Mouse (Mus musculus): ENCODE measurements around the gene Hs3st2. TPM values are rescaled to one million over a fixed set of nuclear protein-coding genes. Genes with fewer than 3 reads are reported as not detected.

The Hs3st2 gene
- total RNA-seq, 2 experiments from 2014 or later: 43.3 to 47.5 TPM

DNA sequence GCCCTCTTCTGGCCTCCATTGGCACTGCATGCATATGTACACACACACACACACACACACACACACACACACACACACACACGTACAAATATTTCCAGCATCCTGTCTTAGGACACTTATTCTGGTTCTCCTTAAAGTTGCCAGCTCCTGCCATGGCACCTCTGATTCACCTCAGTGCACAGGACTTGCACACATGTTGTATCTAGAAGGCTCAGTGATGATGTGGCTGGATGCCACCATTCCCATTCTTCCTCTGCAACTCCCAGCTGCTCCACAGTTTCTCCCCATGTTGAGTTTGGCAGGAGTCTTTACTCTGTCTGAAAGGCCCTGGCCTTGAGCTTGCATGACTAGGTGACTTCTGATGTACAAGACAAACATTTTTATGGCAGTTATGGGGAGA lies 65.1 kb downstream of the Hs3st2 start:
- no peak for DNase-seq (ENCODE audit: low spot score in 2 of 2)

DNA sequence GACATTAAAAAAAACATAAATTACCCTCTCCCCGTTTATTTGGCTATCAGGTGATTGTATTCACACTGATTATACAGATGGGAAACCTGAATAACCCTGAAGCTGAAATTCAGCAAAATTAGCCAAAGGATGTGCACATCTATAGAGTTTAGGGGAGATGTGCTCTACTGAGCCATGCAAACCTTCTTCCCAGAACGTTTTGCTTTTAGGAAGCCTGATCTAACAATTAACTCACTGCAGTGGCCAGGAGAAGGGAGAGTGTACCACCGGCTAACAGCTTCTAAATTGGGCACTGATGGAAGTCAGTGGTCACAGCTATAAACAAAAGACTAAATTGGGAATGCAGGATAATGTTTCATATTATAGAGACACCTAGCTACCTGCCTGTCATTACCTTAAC lies 66.4 kb downstream of the Hs3st2 start:
- DNase-seq (ENCODE audit: low spot score in 2 of 2): no peak

DNA sequence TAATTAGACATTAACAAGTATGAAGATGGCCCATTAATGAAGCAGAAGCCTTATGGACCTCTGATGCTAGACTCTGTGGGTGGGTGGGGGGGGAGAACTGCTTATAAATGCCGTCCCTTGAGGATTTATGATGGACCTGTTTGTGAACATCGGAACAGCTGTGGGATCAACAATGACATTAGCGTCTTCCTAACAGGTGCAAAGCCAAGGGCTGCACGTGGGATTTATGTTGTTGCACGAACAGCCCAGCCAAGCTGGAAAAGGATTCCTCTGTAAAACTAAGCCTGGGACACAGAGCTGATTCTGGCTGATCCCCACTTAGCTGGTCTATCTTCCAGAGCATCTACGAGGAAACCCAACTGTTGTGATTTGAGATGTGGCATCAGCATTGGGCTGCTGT lies 69.0 kb downstream of the Hs3st2 start:
- DNase-seq (ENCODE audit: low spot score in 2 of 2): no peak

DNA sequence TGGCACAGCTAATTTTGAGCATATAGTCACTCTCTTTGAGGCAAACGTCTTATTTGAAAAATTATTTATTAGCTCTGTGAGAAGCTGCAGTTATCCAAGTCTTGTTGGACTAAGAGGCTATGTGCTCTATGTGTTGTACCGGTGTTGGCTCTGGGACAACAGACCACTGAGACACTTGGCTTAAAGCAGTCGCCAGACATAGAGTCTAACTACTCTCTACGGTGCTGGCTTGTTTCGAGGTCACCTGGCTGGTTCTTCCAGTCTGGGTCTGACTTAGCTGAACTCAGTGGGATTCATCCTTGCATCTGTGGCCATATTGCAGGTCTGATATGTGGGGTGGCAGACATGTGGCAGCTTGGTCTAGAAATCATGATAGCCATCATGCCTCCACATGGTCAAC lies 72.8 kb downstream of the Hs3st2 start:
- DNase-seq (ENCODE audit: low spot score in 2 of 2): no peak

DNA sequence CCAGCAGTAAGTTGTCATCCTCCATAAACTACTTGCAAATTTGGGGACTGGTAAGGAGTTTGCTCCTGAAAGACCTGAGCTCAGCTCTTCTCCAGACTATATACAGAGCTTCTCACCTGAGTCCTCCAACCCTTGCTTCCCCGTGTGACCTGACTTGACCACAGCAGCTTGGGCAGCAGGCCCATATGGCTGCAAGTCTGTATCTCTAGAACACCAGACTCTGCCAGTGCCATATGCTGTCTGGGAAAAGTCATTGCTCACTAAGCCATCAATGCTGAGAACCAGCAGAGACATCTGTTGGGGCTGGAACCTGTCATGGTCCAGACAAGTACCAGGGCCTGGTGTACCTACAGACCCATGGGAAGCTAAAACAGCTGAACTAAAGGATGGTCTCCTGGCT lies 73.5 kb downstream of the Hs3st2 start:
- no peak for DNase-seq (ENCODE audit: low spot score in 2 of 2)

DNA sequence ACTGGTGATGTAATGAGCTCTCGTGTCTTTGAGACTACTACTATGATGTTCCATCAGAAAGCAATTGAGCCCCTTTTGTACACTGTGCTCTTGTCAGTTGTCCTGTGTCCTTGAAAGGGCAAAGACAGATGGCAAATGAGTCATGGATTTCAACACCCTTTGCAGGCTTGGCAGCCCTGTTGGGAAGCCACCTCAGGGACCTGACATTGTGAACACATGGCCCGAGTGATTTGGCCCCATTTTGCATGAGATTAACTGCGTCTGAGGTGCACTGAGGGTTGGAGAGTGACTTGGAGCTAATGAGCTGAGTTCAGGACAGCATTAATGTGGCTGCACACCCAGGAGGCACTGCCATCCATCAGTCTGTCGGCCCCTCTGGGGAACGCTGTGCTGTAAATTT lies 74.7 kb downstream of the Hs3st2 start:
- no peak for DNase-seq (ENCODE audit: low spot score in 2 of 2)

DNA sequence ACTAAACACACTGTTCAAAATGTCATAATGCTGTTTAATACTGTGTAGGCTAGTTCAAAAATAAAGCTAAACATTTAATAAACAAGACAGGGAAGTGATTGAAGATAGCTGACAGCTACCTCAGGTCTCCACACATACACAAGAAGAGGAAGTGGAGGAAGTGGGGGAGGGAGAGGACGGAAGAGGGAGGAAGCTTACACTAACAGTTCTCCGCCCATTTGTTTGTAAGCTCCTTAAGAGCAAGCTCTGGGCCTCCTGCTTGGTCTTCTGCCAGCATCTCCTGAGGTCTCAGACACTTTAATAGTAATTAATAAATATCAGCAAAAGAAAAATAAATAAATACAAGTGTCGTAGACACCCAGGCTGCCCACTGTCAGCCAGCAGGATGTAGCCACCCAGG lies 77.8 kb downstream of the Hs3st2 start:
- no peak for DNase-seq (ENCODE audit: low spot score in 2 of 2)

DNA sequence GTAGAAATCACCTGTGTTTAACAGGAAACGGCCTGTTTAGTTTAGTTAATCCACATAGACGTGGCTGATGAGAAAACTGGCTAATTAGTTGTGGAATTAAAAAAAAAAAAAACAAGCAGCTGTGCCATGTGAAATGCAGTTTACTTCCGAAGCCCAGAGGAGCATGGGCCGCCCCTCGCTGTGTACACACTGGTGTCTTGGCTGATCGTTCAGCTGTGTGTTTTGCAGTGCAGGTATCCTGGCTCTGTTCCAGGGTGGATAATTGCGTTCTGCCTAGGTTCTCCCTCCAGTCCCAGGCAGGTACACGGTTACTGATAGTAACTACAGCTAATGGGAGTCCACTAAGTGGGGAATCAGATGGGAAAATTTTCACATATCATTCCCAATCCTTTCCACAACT lies 86.6 kb downstream of the Hs3st2 start:
- no peak for DNase-seq (ENCODE audit: low spot score in 2 of 2)

DNA sequence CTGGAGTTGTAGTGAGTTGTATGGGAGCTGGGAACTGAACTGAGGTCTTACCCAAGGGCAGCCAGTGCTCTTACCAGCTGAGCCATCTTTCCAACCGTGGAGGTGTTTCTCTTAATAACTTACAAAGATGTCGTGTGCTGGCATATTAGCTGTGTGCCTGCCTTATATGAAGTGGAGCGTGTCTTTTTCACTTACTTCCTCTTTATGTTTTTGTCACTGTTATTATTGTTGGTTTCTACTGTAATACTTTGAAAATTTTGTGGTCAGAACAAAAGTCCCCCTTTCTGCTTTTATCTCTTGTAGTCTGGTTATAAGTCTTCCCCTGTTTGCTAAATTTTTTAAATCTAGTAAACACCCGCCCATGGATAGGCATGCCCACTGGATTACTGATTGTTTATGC lies 88.4 kb downstream of the Hs3st2 start:
- DNase-seq (ENCODE audit: low spot score in 2 of 2): no peak

DNA sequence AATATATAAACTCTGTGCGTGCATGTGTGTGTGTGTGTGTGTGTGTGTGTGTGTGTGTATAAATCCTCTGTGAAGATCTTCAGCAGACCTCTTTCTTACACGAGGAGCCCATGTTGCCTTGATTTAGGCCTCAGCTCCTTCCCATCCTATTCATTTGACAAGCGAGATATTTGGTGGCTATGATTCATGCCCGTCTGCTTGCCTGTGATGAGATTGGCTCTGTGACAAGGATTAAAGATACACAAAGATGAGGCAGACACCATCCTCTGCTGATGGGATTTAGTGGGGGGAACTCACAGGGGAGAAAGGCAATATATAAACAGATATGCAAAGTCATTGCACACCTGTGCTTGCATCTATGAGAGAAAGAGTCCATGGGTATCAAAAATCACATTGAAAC lies 92.9 kb downstream of the Hs3st2 start:
- no peak for DNase-seq (ENCODE audit: low spot score in 2 of 2)

DNA sequence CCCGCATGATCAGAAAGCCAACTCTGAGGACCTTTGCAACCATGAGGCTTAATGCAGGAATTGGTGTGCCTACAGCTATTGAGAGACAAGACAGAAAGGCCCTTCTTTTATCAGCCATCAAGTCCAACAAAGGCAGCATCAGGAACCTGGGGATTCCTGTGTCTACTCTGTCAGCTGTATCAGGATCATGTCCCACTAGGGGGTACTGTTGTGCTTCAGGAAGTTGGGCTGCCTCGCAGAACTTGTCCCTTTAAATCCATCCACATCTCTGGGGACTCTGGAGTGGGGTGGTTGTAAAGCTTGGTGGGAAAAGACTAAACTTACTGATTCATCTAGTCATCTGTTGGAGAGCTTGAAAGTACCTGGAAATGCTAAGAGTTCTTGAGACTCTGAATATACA lies 93.6 kb downstream of the Hs3st2 start:
- peak; percentile 49 to 73 for DNase-seq (ENCODE audit: low spot score in 2 of 2)

DNA sequence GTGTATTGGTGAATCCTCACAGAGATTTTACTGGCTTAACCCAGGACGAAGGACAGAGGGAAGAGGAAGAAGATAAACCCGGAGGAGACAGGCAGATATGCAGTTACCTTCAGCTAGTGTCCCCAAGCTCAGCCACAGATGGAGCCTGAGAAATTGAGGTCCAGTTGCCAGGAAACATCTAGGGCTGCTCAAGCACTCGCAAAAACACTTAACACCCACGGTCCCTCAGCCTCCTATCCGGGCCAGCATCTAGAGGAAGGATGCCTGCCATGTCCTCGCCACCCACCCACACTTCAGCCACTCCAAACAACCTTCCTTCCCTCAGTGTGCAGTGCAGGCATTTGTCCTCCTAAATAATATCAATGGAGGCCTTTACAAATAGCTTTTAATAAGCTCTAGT lies 95.6 kb downstream of the Hs3st2 start:
- DNase-seq (ENCODE audit: low spot score in 2 of 2): peak; percentile 62 to 78

DNA sequence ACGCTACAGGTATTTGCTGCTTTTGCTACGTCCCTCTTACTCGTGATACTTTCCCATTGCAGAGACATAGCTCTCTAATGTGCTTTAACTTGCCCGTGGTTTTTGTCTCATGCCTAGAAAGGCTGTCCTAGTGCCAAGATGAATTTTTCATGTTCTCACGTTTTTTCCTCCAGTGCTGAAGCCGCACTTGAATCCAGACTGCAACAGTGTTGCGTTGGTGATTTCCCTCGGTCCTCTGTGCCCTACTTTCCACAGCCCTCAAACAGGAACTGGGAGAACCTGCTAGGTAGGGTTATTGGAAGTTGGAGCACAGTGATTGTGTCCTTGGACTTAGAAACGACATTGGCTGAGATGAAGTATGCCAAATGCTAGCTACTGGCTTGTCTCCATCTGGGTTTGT lies 97.7 kb downstream of the Hs3st2 start:
- DNase-seq (ENCODE audit: low spot score in 2 of 2): peak; percentile 20 to 26

DNA sequence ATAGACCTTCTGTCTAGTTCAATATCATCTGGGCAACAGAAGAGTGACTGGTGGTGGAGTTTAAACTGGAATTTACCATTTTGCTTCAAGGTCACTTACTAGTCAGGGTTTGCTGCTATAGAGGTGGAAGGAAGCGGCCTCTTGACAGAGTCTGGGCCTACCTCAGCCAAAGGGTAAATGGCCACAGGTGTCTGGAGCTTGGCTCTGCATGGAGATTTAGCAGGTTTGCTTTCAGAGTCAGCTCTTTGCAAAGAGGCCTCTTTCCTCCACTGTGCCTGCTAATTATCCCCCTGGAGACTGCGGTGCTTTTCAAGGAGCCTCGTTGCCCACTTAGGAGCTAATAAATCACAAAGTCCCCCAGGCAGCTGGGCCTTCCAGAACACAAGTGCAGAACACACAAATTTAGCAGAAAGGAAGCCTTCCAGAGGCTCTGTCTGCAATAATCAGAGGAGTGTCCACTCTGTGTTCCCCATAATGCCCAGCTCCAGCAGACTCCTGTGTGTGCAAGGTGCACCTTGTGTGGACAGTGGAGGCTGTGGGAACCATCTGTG lies 99.9 kb downstream of the Hs3st2 start:
- no peak for DNase-seq (ENCODE audit: low spot score in 2 of 2)

DNA sequence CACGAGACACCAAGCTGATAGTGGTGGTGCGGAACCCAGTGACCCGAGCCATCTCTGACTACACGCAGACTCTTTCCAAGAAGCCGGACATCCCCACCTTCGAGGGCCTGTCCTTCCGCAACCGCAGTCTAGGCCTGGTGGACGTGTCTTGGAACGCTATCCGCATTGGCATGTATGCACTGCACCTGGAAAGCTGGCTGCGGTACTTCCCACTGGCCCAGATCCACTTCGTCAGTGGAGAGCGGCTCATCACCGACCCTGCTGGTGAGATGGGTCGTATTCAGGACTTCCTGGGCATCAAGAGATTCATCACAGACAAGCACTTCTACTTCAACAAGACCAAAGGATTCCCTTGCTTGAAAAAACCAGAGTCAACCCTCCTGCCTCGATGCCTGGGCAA lies 108.9 kb downstream of the Hs3st2 start:
- DNase-seq (ENCODE audit: low spot score in 2 of 2): no peak

DNA sequence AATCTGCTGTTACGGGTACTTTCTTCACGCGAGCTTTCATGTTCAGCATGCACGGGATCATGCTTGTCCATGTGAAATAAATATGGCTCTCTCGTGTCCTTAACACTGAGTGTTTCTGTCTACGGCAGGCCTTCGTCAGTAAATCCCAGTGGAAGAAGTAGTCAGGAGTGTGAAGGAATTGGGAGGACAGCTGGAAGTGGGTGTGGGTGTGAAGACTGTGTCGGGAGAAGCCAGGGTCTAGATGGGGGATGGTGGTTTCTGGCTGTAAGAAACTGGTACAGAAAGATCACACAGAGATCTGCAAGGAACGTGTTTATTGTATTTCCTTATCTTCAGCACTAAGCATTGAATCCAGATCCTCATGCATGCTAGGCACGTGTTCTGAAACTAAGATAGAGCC lies 110.0 kb downstream of the Hs3st2 start:
- peak; percentile 82 to 89 for DNase-seq (ENCODE audit: low spot score in 2 of 2)

DNA sequence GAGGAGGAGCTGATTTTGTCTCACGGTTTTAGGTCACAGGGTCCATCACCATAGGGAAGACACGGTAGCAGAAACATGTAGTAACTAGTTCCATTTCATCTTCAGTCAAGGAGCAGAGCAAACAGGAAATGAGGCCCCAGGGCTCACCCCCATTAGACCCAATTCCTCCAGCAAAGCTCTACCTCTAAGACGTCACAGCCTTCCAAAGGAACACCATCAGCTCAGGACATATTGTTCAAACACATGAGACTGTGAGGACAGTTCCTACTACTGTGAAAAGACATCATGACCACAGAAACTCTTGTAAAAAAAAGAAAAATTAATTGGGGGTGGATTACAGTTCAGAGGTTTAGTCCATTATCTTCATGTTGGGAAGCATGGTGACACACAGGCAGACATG lies 125.1 kb downstream of the Hs3st2 start:
- no peak for DNase-seq (ENCODE audit: low spot score in 2 of 2)

DNA sequence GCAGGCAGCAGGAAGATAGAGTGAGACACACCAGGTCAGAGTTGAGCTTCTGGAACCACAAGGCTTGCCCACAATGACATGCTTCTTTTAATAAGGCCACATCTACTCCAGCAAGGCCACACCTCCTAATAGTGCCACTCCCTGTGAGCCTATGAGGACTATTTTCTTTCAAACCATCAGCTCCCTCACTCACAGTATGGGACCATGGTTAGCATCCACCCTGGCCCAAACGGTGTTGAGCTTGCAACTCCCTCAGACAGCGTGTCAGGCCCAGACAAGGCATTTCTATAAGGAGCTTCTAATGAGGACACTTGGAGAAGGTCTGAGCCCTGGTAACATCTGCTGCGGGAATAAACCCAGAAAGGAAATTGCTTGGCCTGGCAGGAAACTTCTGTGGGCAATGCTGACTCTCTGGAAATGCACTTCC lies 125.5 kb downstream of the Hs3st2 start:
- no peak for DNase-seq (ENCODE audit: low spot score in 2 of 2)

DNA sequence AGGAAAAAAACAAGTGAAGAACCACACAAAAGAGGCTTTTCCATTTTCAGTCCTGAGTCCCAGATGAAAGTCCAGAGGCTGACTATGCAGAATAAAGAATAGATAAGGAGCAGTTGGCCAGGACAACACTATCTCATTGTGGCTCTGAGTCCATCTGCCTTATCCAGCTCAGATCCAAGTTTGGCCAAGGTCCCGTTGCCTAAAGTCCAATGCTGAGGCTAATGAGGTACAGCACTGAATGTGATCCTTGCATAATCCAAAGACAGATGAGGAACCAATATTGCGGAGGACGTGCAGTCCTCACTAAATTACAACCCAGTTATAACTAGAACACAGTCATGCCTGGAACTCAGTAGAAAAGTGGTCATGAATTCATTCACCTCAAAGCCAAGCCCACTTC lies 130.5 kb downstream of the Hs3st2 start:
- DNase-seq (ENCODE audit: low spot score in 2 of 2): no peak

DNA sequence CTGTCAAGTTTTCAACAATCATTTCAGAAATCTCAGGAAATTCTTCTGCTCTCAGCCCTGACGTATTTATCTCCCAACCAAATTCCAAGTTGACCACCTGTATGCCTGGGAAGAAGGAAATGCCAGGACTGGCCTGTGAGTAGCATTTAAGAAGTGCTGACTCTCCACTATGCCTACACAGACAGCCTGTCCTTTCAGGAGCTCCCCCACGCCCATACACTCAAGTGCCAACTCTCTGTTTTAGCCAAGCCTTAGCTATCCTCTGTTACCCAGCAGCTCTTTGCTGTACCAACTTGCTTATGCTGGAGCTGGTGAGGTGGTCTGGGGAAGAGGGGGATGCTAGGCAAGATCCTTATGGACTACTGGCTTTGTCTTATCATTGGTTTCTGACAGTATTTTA lies 137.4 kb downstream of the Hs3st2 start:
- DNase-seq (ENCODE audit: low spot score in 2 of 2): peak; percentile 39 to 46

DNA sequence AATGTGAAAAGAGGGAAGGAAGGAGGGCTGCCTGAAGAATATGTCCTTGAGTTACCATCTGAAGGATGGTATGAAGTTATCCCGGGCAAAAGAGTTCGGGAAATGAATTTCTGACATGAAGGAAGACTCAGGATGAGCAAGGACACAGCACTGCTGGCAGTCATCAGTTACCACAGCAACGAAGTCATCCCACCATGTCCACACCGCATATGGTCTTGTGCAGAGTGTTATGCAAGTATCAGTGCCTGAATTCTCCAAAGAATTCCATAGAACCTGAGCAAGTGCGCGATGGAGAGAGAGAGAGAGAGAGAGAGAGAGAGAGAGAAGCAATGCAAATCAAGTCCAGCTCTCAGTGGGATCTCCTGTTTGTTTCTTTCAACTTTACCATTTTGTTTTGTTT lies 142.0 kb downstream of the Hs3st2 start:
- DNase-seq (ENCODE audit: low spot score in 2 of 2): peak in 1 of 2 experiments; percentile 35

DNA sequence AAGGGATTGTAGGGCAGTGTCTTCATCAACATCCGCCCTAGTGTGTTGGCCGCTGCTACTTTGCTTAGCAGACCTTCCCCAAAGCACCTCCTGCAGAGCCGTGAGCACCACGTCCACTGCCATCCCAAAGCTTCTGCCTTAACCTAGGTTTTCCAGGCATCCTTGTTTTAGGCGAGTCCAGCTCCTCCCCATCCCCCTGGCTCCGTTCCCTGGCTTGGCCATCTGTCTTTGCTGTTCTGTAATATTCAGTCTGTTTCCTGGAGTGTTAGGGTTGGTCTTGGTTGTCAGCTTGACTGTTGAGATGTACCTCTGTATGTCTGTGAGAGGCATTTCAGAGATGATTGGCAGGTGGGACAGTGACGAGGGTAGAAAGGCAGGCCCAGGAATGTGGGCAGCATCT lies 142.7 kb downstream of the Hs3st2 start:
- DNase-seq (ENCODE audit: low spot score in 2 of 2): peak; percentile 24 to 42

DNA sequence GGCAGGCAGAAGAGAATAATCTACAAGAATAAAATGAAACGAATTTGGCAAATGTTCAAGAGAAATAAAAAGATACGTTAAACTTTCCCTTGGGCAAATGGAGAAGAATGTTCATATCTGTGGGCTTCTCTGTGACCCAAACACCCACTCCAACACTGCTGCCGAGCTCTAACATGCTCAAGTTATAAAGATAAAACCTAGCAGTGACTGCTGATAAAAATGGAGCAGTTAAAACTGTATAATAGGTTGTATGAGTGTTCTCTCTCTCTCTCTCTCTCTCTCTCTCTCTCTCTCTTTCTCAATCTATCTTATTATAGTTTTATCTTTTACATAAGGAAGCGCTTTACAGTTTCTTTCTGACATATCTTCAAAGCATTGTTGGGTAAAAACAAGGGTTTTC lies 144.3 kb downstream of the Hs3st2 start:
- no peak for DNase-seq (ENCODE audit: low spot score in 2 of 2)
